Mouse (Mus musculus) small intestine, adult 2 months (tissue): ENCODE measurements at regions not wholly inside any gene's neighbourhood (a gene's known extent, or its start where the extent isn't known, plus 50 kb on each side); places are given as distances from the start of the nearest gene placed in this dataset.

Source experiments
- CTCF ChIP-seq: fragments of 200-500 bp; IDR thresholded peaks from 2 replicates; pipeline ENCODE4 v1.5.1; 2012; ENCODE audit warnings: low read depth, mild to moderate bottlenecking, control low read depth, inconsistent platforms, low read length, moderate library complexity, mixed read lengths; ENCODE audit not compliant: insufficient replicate concordance, insufficient read length; ENCODE audit errors: extremely low read depth
- POLR2A ChIP-seq: fragments of 200-500 bp; IDR thresholded peaks from 2 replicates; pipeline ENCODE4 v1.6.1; 2012; ENCODE audit warnings: low read depth, mild to moderate bottlenecking, control low read depth, inconsistent platforms, low read length, moderate library complexity

DNA sequence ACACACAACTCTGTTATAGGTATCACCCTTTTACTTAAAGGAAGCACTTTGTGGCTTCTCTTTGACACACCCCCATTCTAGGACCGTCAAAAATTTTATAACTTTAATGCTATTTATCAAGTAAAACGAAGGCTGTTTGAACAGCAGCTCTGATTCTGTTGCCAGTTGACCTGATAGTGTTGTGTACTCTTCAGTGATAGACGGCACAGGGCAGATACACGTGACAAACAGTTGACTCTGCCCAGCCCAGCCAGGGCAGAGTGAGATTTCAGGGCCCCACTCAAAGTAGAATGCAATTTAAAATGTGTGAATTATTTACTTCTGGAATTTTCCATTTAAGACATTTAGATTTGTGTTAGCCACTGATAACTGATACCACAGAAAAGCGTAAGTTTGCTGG lies 55.1 kb upstream of the Plxnc1 start:
- no peak for TF ChIP-seq POLR2A
- TF ChIP-seq CTCF: no peak
